Mouse (Mus musculus) liver, adult 2 months (tissue): ENCODE data around the gene Nxpe2. TPM values are rescaled to one million over a fixed set of nuclear protein-coding genes. Genes with fewer than 3 reads are reported as not detected.

Source experiments
- DNase-seq: peaks from one replicate; pipeline ENCODE4 v3.0.0-alpha.2; 2011; ENCODE audit warnings: low read depth, low spot score; ENCODE audit errors: extremely low read depth
- H3K27ac ChIP-seq: fragments of 200-500 bp; replicated peaks from 2 replicates; pipeline ENCODE4 v1.5.1; 2012; ENCODE audit warnings: low read depth, mild to moderate bottlenecking, control low read depth, inconsistent platforms, low read length; ENCODE audit not compliant: insufficient read depth
- H3K27me3 ChIP-seq: fragments of 200-500 bp; 2 replicates; pipeline ENCODE4 v1.6.1; 2012; ENCODE audit warnings: mild to moderate bottlenecking, moderate library complexity, low read length, inconsistent platforms; ENCODE audit not compliant: control insufficient read depth, insufficient read depth
- H3K36me3 ChIP-seq: fragments of 200-500 bp; 2 replicates; pipeline ENCODE4 v1.6.1; 2012; ENCODE audit warnings: low read length, inconsistent platforms; ENCODE audit not compliant: control insufficient read depth, insufficient read depth
- H3K4me1 ChIP-seq: fragments of 200-500 bp; 2 replicates; pipeline ENCODE4 v1.6.1; 2011; ENCODE audit warnings: low read length; ENCODE audit not compliant: control insufficient read depth, insufficient read depth
- H3K4me3 ChIP-seq: fragments of 200-500 bp; 2 replicates; pipeline ENCODE4 v1.5.1; 2011; ENCODE audit warnings: low read depth, mild to moderate bottlenecking, control low read depth, low read length, moderate library complexity; ENCODE audit not compliant: insufficient read depth
- H3K79me2 ChIP-seq: fragments of 200-500 bp; 2 replicates; pipeline ENCODE4 v1.6.1; 2012; ENCODE audit warnings: inconsistent platforms, mild to moderate bottlenecking, low read length, moderate library complexity; ENCODE audit not compliant: control insufficient read depth, insufficient read depth
- H3K9ac ChIP-seq: fragments of 200-500 bp; 2 replicates; pipeline ENCODE4 v1.6.1; 2012; ENCODE audit warnings: low read depth, mild to moderate bottlenecking, control low read depth, inconsistent platforms, low read length
- CTCF ChIP-seq: fragments of 200-500 bp; IDR thresholded peaks from 2 replicates; pipeline ENCODE4 v1.5.1; 2011; ENCODE audit warnings: low read depth, low read length, control low read depth
- POLR2A ChIP-seq: fragments of 200-500 bp; IDR thresholded peaks from 2 replicates; pipeline ENCODE4 v1.6.1; 2011; ENCODE audit warnings: low read length, control low read depth; ENCODE audit not compliant: insufficient read depth; ENCODE audit errors: extremely low read depth
- WGBS: fragments of 180-500 bp; shearing (Covaris S2); methylation state at CpG from one replicate; pipeline ENCODE4 v1.1.7; 2018; 5-methylcytosine and 5-hydroxymethylcytosine counted together
- polyA plus RNA-seq: library from polyadenylated mRNA; depleted of rRNA; stranded (reverse); fragments of >200 nt; gene quantifications from 2 replicates; pipeline ENCODE4 v1.2.3, GENCODE M21; 2012
- total RNA-seq: library from RNA; depleted of rRNA; stranded (reverse); fragments of >200 nt; gene quantifications from 2 replicates; pipeline ENCODE4 v1.2.3, GENCODE M21; 2014

Gene Nxpe2
- total and polyA plus RNA-seq, 2 experiments, result 12.6 to 21.4 TPM

- WGBS, result 77% methylated on average over 14 of the region's 14 CpGs
- no peak overlapping the region for H3K9ac ChIP-seq
Observed at GRCm38 (mm10) chr9:48361815-48362631, 8.8 kb upstream of the Nxpe2 start.

DNA sequence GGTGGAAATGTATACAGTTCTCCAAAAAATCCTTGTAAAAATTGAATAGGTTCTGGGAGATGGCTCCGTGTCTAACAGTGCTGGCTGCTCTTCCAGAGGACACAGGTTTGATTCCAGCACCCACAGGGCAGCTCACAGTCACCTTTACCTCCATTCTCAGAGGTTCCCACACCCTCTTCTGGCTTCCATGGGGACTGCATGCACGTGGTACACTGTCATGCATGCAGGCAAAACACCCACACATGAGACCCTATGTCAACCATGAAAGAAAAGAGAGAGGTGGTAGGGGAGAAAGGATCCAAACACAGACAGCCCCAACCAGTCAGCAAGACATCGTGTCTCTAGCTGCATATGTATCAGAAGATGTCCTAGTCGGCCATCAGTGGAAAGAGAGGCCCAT is 7.6 kb upstream of the Nxpe2 start:
- peak; percentile 36 for TF ChIP-seq CTCF
- no peak for TF ChIP-seq POLR2A
- Histone ChIP-seq H3K79me2 (no peaks in the 10 kb centered on the region), H3K27me3 (no peaks in the 10 kb centered on the region), H3K36me3 (no peaks in the 10 kb centered on the region), H3K27ac (no peak overlapping the region), H3K4me1 (no peaks in the 10 kb centered on the region), H3K4me3 (no peak overlapping the region), H3K9ac (no peak overlapping the region)
- no peak for DNase-seq
- WGBS, result 70% methylated on average over 4 of the region's 4 CpGs

More at GRCm38 (mm10) chr9:48361815-48362631, 8.8 kb upstream of the Nxpe2 start:
- no peaks in the 10 kb centered on the region for H3K27me3 ChIP-seq
- H3K79me2 ChIP-seq, result no peaks in the 10 kb centered on the region
- H3K27ac ChIP-seq, result no peak overlapping the region
- H3K4me3 ChIP-seq, result no peak overlapping the region
- no peaks in the 10 kb centered on the region for H3K4me1 ChIP-seq
- no peak for DNase-seq
- H3K36me3 ChIP-seq, result no peaks in the 10 kb centered on the region
- no peak for TF ChIP-seq CTCF
- TF ChIP-seq POLR2A, result no peak

GRCm38 (mm10) chr9:48357097-48357496 is 3.8 kb upstream of the Nxpe2 start:
- Histone ChIP-seq H3K4me1 (no peaks in the 10 kb centered on the region), H3K36me3 (no peaks in the 10 kb centered on the region), H3K4me3 (no peak overlapping the region), H3K27me3 (no peaks in the 10 kb centered on the region), H3K27ac (no peak overlapping the region), H3K79me2 (no peaks in the 10 kb centered on the region), H3K9ac (no peak overlapping the region)
- no peak for DNase-seq
- TF ChIP-seq POLR2A, result no peak
- TF ChIP-seq CTCF, result no peak
- 81% methylated on average over 3 of the region's 3 CpGs for WGBS

DNA sequence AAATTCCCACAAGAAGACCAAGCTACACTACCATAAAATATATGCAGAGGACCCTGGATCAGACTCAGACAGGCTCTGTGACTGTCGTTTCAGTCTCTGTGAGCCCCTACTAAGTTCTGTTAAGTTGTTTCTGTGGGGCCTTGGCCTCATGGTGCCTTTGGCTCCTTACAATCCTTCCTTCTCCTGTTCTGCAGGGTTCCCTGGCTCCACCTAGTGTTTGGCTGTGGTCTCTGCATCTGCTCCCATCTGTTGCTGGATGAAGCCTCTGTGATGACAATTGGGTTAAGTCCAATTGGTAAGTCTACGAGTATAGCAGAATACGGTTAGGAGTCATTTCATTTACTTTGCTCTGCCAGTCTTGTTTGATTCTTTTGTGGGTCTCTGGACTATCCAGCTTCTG is 1.5 kb upstream of the Nxpe2 start:
- no peaks in the 10 kb centered on the region for H3K79me2 ChIP-seq
- no peak overlapping the region for H3K9ac ChIP-seq
- no peaks in the 10 kb centered on the region for H3K36me3 ChIP-seq
- WGBS, result 7% methylated on average over 3 of the region's 3 CpGs
- no peaks in the 10 kb centered on the region; the same call in 1 of the 2 replicates for H3K4me1 ChIP-seq
- no peak overlapping the region for H3K4me3 ChIP-seq
- peak; percentile 74 for DNase-seq
- H3K27ac ChIP-seq, result no peak overlapping the region
- TF ChIP-seq POLR2A, result no peak
- TF ChIP-seq CTCF, result peak; percentile 88
- H3K27me3 ChIP-seq, result no peaks in the 10 kb centered on the region

GRCm38 (mm10) chr9:48354122-48354521 is 868 bp upstream of the Nxpe2 start:
- H3K27ac ChIP-seq, result no peak overlapping the region
- DNase-seq, result no peak
- 87% methylated on average over 4 of the region's 4 CpGs for WGBS
- H3K4me3 ChIP-seq, result no peak overlapping the region
- H3K36me3 ChIP-seq, result no peaks in the 10 kb centered on the region
- H3K27me3 ChIP-seq, result no peaks in the 10 kb centered on the region
- TF ChIP-seq POLR2A (no peak), CTCF (no peak)
- H3K4me1 ChIP-seq, result no peaks in the 10 kb centered on the region; the same call in 1 of the 2 replicates
- no peaks in the 10 kb centered on the region for H3K79me2 ChIP-seq
- H3K9ac ChIP-seq, result no peak overlapping the region

DNA sequence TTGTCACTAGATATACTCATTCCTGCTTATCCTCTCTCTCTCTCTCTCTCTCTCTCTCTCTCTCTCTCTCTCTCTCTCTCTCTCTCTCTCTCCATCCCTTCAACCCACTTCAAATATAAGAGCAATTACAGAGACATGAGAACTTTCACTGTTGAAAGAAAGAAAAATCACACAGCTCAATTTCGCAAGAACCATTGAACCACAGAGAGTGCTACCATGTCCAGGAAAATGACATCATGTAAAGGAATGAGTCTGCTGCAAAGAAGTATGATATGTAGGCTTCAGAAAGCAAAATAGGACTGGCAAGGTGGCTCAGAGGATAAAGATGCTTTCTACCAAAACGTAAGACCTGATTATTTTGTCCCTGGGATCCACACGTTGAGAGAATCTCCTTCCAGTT is 7.4 kb downstream of the Nxpe2 start:
- TF ChIP-seq POLR2A, result no peak
- TF ChIP-seq CTCF, result no peak
- peaks cover 6% of the 10 kb centered on the region for H3K4me1 ChIP-seq
- H3K9ac ChIP-seq, result no peak overlapping the region
- peak; percentile 60 for DNase-seq
- H3K4me3 ChIP-seq, result no peak overlapping the region
- no peaks in the 10 kb centered on the region for H3K36me3 ChIP-seq
- H3K27ac ChIP-seq, result no peak overlapping the region
- H3K79me2 ChIP-seq, result no peaks in the 10 kb centered on the region
- no peaks in the 10 kb centered on the region for H3K27me3 ChIP-seq
- WGBS, result 75% methylated on average over 3 of the region's 3 CpGs
